Comparison of ENCODE assay signal across 14 mouse cellular contexts in genomic region chr1:52296178-52296577, GRCm38 (mm10).
"Had no signal": no experiment of that assay in that cellular context is flagged by ENCODE, and none has a peak within 500 bp of the region (broad histone marks: within the 10 kb centered on the region; RNA-seq: fewer than 3 reads in every experiment).

No protein-coding gene starts in this region.

- H3K27me3 ChIP-seq: limb, embryonic 13.5 days; midbrain, embryonic 12.5 days; neural tube, embryonic 13.5 days had no signal

- H3K4me1 ChIP-seq: midbrain, embryonic 12.5 days; neural tube, embryonic 13.5 days had no signal

- H3K36me3 ChIP-seq: limb, embryonic 13.5 days; midbrain, embryonic 12.5 days; neural tube, embryonic 13.5 days had no signal

- DNase-seq: kidney, adult 9 months; kidney, postnatal 36 days; layer of hippocampus, adult 9-11 months; layer of hippocampus, postnatal 36 days; lung, adult 18-20 months; right cerebral cortex, postnatal 14 days; spleen, adult 18-20 months; thymus, adult 2 months; thymus, postnatal 25 days had no signal

- H3K4me3 ChIP-seq: limb, embryonic 13.5 days; midbrain, embryonic 12.5 days; neural tube, embryonic 13.5 days had no signal

- H3K27ac ChIP-seq: kidney, postnatal 0 days; limb, embryonic 13.5 days; liver, embryonic 14.5 days; midbrain, embryonic 12.5 days; neural tube, embryonic 13.5 days had no signal
